Mouse (Mus musculus): ENCODE measurements at regions not wholly inside any gene's neighbourhood (a gene's known extent, or its start where the extent isn't known, plus 50 kb on each side); places are given as distances from the start of the nearest gene placed in this dataset.

- no peak overlapping the region for H3K4me3 ChIP-seq (replicated peaks in 1 of 3; ENCODE audit: low read depth in 2 of 3, low read length in 2 of 3, poor library complexity in 1 of 3)
- no peak for DNase-seq (ENCODE audit: extremely low read depth)
- H3K9me3 ChIP-seq (replicated peaks; ENCODE audit: low read length) = peaks cover 49% of the 10 kb centered on the region
- no peaks in the 10 kb centered on the region for H3K27me3 ChIP-seq (replicated peaks)
- TF ChIP-seq ZNF384 (IDR thresholded peaks at IDR 0.05; ENCODE audit: low read depth, low read length) (no peak), NRF1 (IDR thresholded peaks at IDR 0.05; ENCODE audit: low read depth, low read length) (no peak), MAZ (IDR thresholded peaks at IDR 0.05; ENCODE audit: low read depth, low read length) (no peak), BHLHE40 (IDR thresholded peaks at IDR 0.05; ENCODE audit: low read depth, low read length) (no peak), CTCF (conservative IDR thresholded peaks at IDR 0.05 in 1 of 2, IDR thresholded peaks at IDR 0.05 in 1 of 2; ENCODE audit: low read depth in 2 of 2, low read length in 2 of 2) (no peak)
- H3K27ac ChIP-seq (ENCODE audit: insufficient read depth, low read depth) = no peak overlapping the region
- H3K4me2 ChIP-seq (ENCODE audit: insufficient read depth, low read depth, poor library complexity, severe bottlenecking) = no peak overlapping the region
- no peaks in the 10 kb centered on the region for H3K79me2 ChIP-seq (replicated peaks; ENCODE audit: control insufficient read depth, extremely low read depth, insufficient read depth, poor library complexity, severe bottlenecking)
- H3K36me3 ChIP-seq (replicated peaks in 1 of 2; ENCODE audit: control insufficient read depth in 1 of 2, insufficient read depth in 1 of 2, low read length in 1 of 2) = no peaks in the 10 kb centered on the region
- no peaks in the 10 kb centered on the region for H3K4me1 ChIP-seq (ENCODE audit: control insufficient read depth in 1 of 2, insufficient read depth in 2 of 2)
- dilution Hi-C loops (cut with MboI; ENCODE audit: extremely low pct_ligation_motif_present, extremely low pct_unique_long_range_greater_than_20kb, low sequenced_read_pairs) (no loop called here), in situ Hi-C loops (cut with MboI; ENCODE audit: low pct_ligation_motif_present, low pct_unique_long_range_greater_than_20kb, low sequenced_read_pairs) (no loop called here)
- H3K9ac ChIP-seq (ENCODE audit: insufficient read depth, low read depth) = no peak overlapping the region
Measured at GRCm38 (mm10) chr5:126045761-126046160, 514.2 kb downstream of the Tmem132b start.

GRCm38 (mm10) chr5:126063644-126064043, 532.1 kb downstream of the Tmem132b start:
- Histone ChIP-seq H3K9ac (ENCODE audit: insufficient read depth, low read depth) (no peak overlapping the region), H3K27ac (ENCODE audit: insufficient read depth, low read depth) (no peak overlapping the region), H3K79me2 (replicated peaks; ENCODE audit: control insufficient read depth, extremely low read depth, insufficient read depth, poor library complexity, severe bottlenecking) (no peaks in the 10 kb centered on the region), H3K9me3 (replicated peaks; ENCODE audit: low read length) (peaks cover 69% of the 10 kb centered on the region), H3K36me3 (replicated peaks in 1 of 2; ENCODE audit: control insufficient read depth in 1 of 2, insufficient read depth in 1 of 2, low read length in 1 of 2) (no peaks in the 10 kb centered on the region), H3K4me2 (ENCODE audit: insufficient read depth, low read depth, poor library complexity, severe bottlenecking) (no peak overlapping the region), H3K4me3 (replicated peaks in 1 of 3; ENCODE audit: low read depth in 2 of 3, low read length in 2 of 3, poor library complexity in 1 of 3) (no peak overlapping the region), H3K4me1 (ENCODE audit: control insufficient read depth in 1 of 2, insufficient read depth in 2 of 2) (no peaks in the 10 kb centered on the region), H3K27me3 (replicated peaks) (no peaks in the 10 kb centered on the region)
- DNase-seq (ENCODE audit: extremely low read depth) = no peak
- in situ Hi-C loops (cut with MboI; ENCODE audit: low pct_ligation_motif_present, low pct_unique_long_range_greater_than_20kb, low sequenced_read_pairs) = no loop called here
- dilution Hi-C loops (cut with MboI; ENCODE audit: extremely low pct_ligation_motif_present, extremely low pct_unique_long_range_greater_than_20kb, low sequenced_read_pairs) = no loop called here
- no peak for TF ChIP-seq JUN (IDR thresholded peaks at IDR 0.05; ENCODE audit: insufficient read depth, low read depth, low read length)
- TF ChIP-seq MAZ (IDR thresholded peaks at IDR 0.05; ENCODE audit: low read depth, low read length) = no peak
- no peak for TF ChIP-seq EP300 (IDR thresholded peaks at IDR 0.05; ENCODE audit: low read length)
- TF ChIP-seq USF2 (conservative IDR thresholded peaks at IDR 0.05; ENCODE audit: low read depth, low read length) = no peak
- no peak for TF ChIP-seq E2F4 (IDR thresholded peaks at IDR 0.05; ENCODE audit: insufficient replicate concordance, low read depth, low read length)
- TF ChIP-seq ZNF384 (IDR thresholded peaks at IDR 0.05; ENCODE audit: low read depth, low read length) = no peak
- no peak for TF ChIP-seq MXI1 (IDR thresholded peaks at IDR 0.05; ENCODE audit: low read depth, low read length)

- Histone ChIP-seq H3K4me1 (ENCODE audit: control insufficient read depth in 1 of 2, insufficient read depth in 2 of 2) (no peaks in the 10 kb centered on the region), H3K4me2 (ENCODE audit: insufficient read depth, low read depth, poor library complexity, severe bottlenecking) (no peak overlapping the region), H3K4me3 (replicated peaks in 1 of 3; ENCODE audit: low read depth in 2 of 3, low read length in 2 of 3, poor library complexity in 1 of 3) (no peak overlapping the region), H3K9ac (ENCODE audit: insufficient read depth, low read depth) (no peak overlapping the region), H3K27me3 (replicated peaks) (no peaks in the 10 kb centered on the region), H3K36me3 (replicated peaks in 1 of 2; ENCODE audit: control insufficient read depth in 1 of 2, insufficient read depth in 1 of 2, low read length in 1 of 2) (no peaks in the 10 kb centered on the region), H3K27ac (ENCODE audit: insufficient read depth, low read depth) (no peak overlapping the region), H3K9me3 (replicated peaks; ENCODE audit: low read length) (peaks cover 72% of the 10 kb centered on the region), H3K79me2 (replicated peaks; ENCODE audit: control insufficient read depth, extremely low read depth, insufficient read depth, poor library complexity, severe bottlenecking) (no peaks in the 10 kb centered on the region)
- no peak for DNase-seq (ENCODE audit: extremely low read depth)
- dilution Hi-C loops (cut with MboI; ENCODE audit: extremely low pct_ligation_motif_present, extremely low pct_unique_long_range_greater_than_20kb, low sequenced_read_pairs) (no loop called here), in situ Hi-C loops (cut with MboI; ENCODE audit: low pct_ligation_motif_present, low pct_unique_long_range_greater_than_20kb, low sequenced_read_pairs) (no loop called here)
- TF ChIP-seq ZC3H11A (IDR thresholded peaks at IDR 0.05; ENCODE audit: low read depth, low read length) (no peak), USF1 (IDR thresholded peaks at IDR 0.05; ENCODE audit: low read depth, low read length) (no peak), RCOR1 (conservative IDR thresholded peaks at IDR 0.05; ENCODE audit: low read depth, low read length) (no peak), HCFC1 (IDR thresholded peaks at IDR 0.05; ENCODE audit: low read depth, low read length) (no peak), CHD1 (IDR thresholded peaks at IDR 0.05; ENCODE audit: low read depth, low read length) (no peak), JUND (conservative IDR thresholded peaks at IDR 0.05; ENCODE audit: low read depth, low read length) (no peak), GABPA (IDR thresholded peaks at IDR 0.05; ENCODE audit: insufficient replicate concordance, low read depth, low read length) (no peak), ZMIZ1 (IDR thresholded peaks at IDR 0.05; ENCODE audit: low read depth, low read length) (no peak), USF2 (conservative IDR thresholded peaks at IDR 0.05; ENCODE audit: low read depth, low read length) (no peak), MEF2A (IDR thresholded peaks at IDR 0.05; ENCODE audit: borderline replicate concordance, low read depth, low read length) (no peak), ZKSCAN1 (IDR thresholded peaks at IDR 0.05; ENCODE audit: borderline replicate concordance, low read depth, low read length) (no peak), UBTF (IDR thresholded peaks at IDR 0.05; ENCODE audit: low read depth, low read length) (no peak), TCF12 (IDR thresholded peaks at IDR 0.05; ENCODE audit: low read depth, low read length) (no peak), BHLHE40 (IDR thresholded peaks at IDR 0.05; ENCODE audit: low read depth, low read length) (no peak), KAT2A (IDR thresholded peaks at IDR 0.05; ENCODE audit: insufficient replicate concordance, low read length) (no peak), ZNF384 (IDR thresholded peaks at IDR 0.05; ENCODE audit: low read depth, low read length) (no peak)
Measured at GRCm38 (mm10) chr5:126079281-126079838, 547.8 kb downstream of the Tmem132b start.

All from CH12.LX (cell line).